Mouse (Mus musculus) stomach, postnatal 0 days (tissue): ENCODE data around the gene Mnat1.

ENCODE experiments used
- CTCF ChIP-seq: IDR thresholded peaks from 2 replicates; pipeline ENCODE4 v1.5.1; 2016; ENCODE audit warnings: antibody characterized with exemption, low read depth, mild to moderate bottlenecking, moderate library complexity
- EP300 ChIP-seq: optimal IDR thresholded peaks from 2 replicates; pipeline ENCODE3; 2016; ENCODE audit warnings: antibody characterized with exemption

GRCm38 (mm10) chr12:73232586-73232985 is 109.1 kb downstream of the Mnat1 start:
- TF ChIP-seq CTCF (no peak), EP300 (no peak)
